Mouse (Mus musculus) liver, postnatal 0 days (tissue): ENCODE data around the gene Zfp750. TPM values are rescaled to one million over a fixed set of nuclear protein-coding genes. Genes with fewer than 3 reads are reported as not detected.

Source experiments
- ATAC-seq: fragments of 200-750 bp; cut with Nextera tagmentation; 2 replicates; pipeline ENCODE4 v1.8.0; 2017; ENCODE audit warnings: mild to moderate bottlenecking, moderate library complexity
- DNase-seq: peaks from one replicate; pipeline ENCODE4 v3.0.0-alpha.2; 2016
- H3K27ac ChIP-seq: fragments of 300-500 bp; sonication (generic); 2 replicates; pipeline ENCODE4 v1.5.1; 2014; ENCODE audit warnings: antibody characterized with exemption, moderate library complexity, mild to moderate bottlenecking, low read depth
- H3K27me3 ChIP-seq: fragments of 300-500 bp; sonication (generic); 2 replicates; pipeline ENCODE4 v1.6.1; 2014; ENCODE audit warnings: low read length, control low read depth, mixed read lengths; ENCODE audit not compliant: insufficient read depth
- H3K36me3 ChIP-seq: fragments of 300-500 bp; sonication (generic); replicated peaks from 2 replicates; pipeline ENCODE4 v1.6.1; 2014; ENCODE audit warnings: mild to moderate bottlenecking, control low read depth, low read length, moderate library complexity, mixed read lengths; ENCODE audit not compliant: insufficient read depth
- H3K4me1 ChIP-seq: fragments of 300-500 bp; sonication (generic); 2 replicates; pipeline ENCODE4 v1.6.1; 2014; ENCODE audit warnings: antibody characterized with exemption, mild to moderate bottlenecking, control low read depth; ENCODE audit not compliant: insufficient read depth
- H3K4me2 ChIP-seq: fragments of 300-500 bp; sonication (generic); 2 replicates; pipeline ENCODE4 v1.6.1; 2014; ENCODE audit warnings: low read depth, mild to moderate bottlenecking, low read length, moderate library complexity, mixed read lengths
- H3K4me3 ChIP-seq: fragments of 300-500 bp; sonication (generic); 2 replicates; pipeline ENCODE4 v1.5.1; 2014; ENCODE audit warnings: low read depth, low read length
- H3K9ac ChIP-seq: fragments of 300-500 bp; sonication (generic); replicated peaks from 2 replicates; pipeline ENCODE4 v1.6.1; 2014; ENCODE audit warnings: mild to moderate bottlenecking, moderate library complexity
- H3K9me3 ChIP-seq: fragments of 300-500 bp; sonication (generic); 2 replicates; pipeline ENCODE4 v1.6.1; 2016; ENCODE audit warnings: mild to moderate bottlenecking, control low read depth, low read length, mixed read lengths
- CTCF ChIP-seq: sonication (generic); IDR thresholded peaks from 2 replicates; pipeline ENCODE4 v1.5.1; 2016; ENCODE audit warnings: antibody characterized with exemption, low read depth
- EP300 ChIP-seq: IDR thresholded peaks from 2 replicates; pipeline ENCODE4 v1.6.1; 2016; ENCODE audit warnings: antibody characterized with exemption, low read depth, mild to moderate bottlenecking
- WGBS: fragments of 180-500 bp; shearing (Covaris S2); extraction: QIAGEN DNeasy Blood & Tissue Kit; methylation state at CpG from one replicate; pipeline ENCODE4 v1.1.7; 2014; ENCODE audit not compliant: insufficient replicate concordance; 5-methylcytosine and 5-hydroxymethylcytosine counted together
- polyA plus RNA-seq: library from polyadenylated mRNA; unstranded; fragments of >200 nt; fragmentation: Nextera tagmentation; extraction: Ambion mirVana; gene quantifications from 2 replicates; pipeline ENCODE4 v1.2.1, GENCODE M21; 2015

Gene Zfp750
- polyA plus RNA-seq, 1 experiment from 2014 or later, result 2.5 TPM

DNA sequence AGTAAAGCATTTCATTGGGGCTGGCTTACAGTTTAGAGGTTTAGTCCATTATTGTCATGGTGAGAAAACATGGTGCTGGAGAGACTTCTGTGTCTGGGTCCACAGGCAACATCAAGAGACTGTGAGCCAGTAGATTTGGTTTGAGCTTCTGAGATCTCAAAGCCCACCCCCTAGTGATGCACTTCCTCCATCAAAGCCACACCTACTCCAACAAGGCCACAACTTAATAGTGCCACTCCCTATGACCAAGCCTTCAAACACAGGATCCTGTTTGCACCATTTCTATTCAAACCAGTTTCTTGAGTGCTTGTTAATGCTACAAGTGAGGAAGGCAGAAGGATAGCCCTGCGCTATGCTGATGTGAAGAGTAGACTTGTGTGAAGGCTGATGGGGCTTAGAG, 38.8 kb upstream of the Zfp750 start:
- ATAC-seq (no peak), DNase-seq (no peak)
- Histone ChIP-seq H3K27me3 (no peaks in the 10 kb centered on the region), H3K36me3 (0 out of 2 replicates have a peak, but pooled peaks cover 3% of the 10 kb centered on the region), H3K9me3 (no peaks in the 10 kb centered on the region), H3K27ac (no peak overlapping the region), H3K4me3 (no peak overlapping the region), H3K4me2 (no peak overlapping the region), H3K4me1 (peaks cover 11% of the 10 kb centered on the region), H3K9ac (no peak overlapping the region)
- WGBS, result 100% methylated on average over 1 of the region's 1 CpGs
- no peak for TF ChIP-seq CTCF
- no peak for TF ChIP-seq EP300

GRCm38 (mm10) chr11:121556727-121557126, 37.6 kb upstream of the Zfp750 start:
- TF ChIP-seq EP300, result no peak
- TF ChIP-seq CTCF, result no peak
- ATAC-seq (no peak), DNase-seq (no peak)
- Histone ChIP-seq H3K4me3 (no peak overlapping the region), H3K9me3 (no peaks in the 10 kb centered on the region), H3K27me3 (no peaks in the 10 kb centered on the region), H3K4me1 (peaks cover 11% of the 10 kb centered on the region), H3K9ac (no peak overlapping the region), H3K36me3 (no peaks in the 10 kb centered on the region), H3K27ac (no peak overlapping the region), H3K4me2 (no peak overlapping the region)
- WGBS, result 71% methylated on average over 1 of the region's 1 CpGs

DNA sequence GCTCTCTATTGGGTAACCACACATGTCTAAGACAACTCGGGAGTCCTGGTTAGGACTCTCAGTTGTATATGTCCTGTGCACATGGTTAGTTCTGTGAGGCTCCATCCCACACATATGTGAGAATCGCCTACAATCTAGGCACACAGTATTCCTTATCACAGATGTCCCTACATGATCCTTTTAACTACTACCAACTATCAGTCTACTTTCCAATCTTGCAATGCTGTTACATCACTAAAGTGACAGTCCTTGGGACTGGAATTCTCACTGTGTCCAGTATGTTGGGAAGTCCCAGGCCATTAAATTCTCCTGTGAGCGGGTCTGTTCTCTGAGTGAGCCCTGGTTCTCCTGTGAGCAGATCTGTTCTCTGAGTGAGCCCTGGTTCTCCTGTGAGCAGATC, 34.3 kb upstream of the Zfp750 start:
- Histone ChIP-seq H3K4me3 (no peak overlapping the region), H3K9me3 (no peaks in the 10 kb centered on the region), H3K36me3 (no peaks in the 10 kb centered on the region), H3K4me1 (peaks cover 28% of the 10 kb centered on the region), H3K27ac (no peak overlapping the region), H3K4me2 (no peak overlapping the region), H3K9ac (no peak overlapping the region), H3K27me3 (no peaks in the 10 kb centered on the region)
- 79% methylated on average over 3 of the region's 3 CpGs for WGBS
- DNase-seq, result no peak
- no peak for ATAC-seq
- no peak for TF ChIP-seq CTCF
- no peak for TF ChIP-seq EP300

- Histone ChIP-seq H3K9ac (no peak overlapping the region), H3K4me3 (no peak overlapping the region), H3K4me2 (no peak overlapping the region), H3K9me3 (no peaks in the 10 kb centered on the region), H3K27me3 (no peaks in the 10 kb centered on the region), H3K36me3 (no peaks in the 10 kb centered on the region), H3K27ac (no peak overlapping the region), H3K4me1 (peaks cover 32% of the 10 kb centered on the region)
- DNase-seq, result no peak
- ATAC-seq, result no peak
- no peak for TF ChIP-seq EP300
- no peak for TF ChIP-seq CTCF
- 84% methylated on average over 7 of the region's 7 CpGs for WGBS
Measured at GRCm38 (mm10) chr11:121552846-121553457, 33.8 kb upstream of the Zfp750 start.

DNA sequence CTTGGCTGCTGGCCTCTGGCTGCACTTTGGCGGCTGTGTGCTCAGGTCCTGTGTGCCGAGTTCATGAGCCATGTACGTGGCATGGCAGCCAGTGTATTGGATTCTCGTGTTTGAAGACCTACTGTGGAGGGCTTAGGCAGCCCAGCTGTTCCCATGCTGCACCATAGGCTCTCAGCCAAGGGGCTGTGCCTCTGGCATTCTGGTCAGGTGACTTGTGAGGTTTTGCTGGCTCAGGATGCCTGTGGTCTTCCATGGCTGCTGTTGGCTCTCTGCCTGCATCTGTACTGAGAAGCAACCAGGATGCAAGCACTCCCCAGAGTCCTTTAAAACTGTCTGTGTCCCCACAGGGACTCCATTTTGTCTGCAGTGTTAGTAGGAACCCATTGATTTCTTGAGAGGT, 33.0 kb upstream of the Zfp750 start:
- H3K27me3 ChIP-seq, result no peaks in the 10 kb centered on the region
- peaks cover 39% of the 10 kb centered on the region for H3K4me1 ChIP-seq
- H3K36me3 ChIP-seq, result no peaks in the 10 kb centered on the region

DNA sequence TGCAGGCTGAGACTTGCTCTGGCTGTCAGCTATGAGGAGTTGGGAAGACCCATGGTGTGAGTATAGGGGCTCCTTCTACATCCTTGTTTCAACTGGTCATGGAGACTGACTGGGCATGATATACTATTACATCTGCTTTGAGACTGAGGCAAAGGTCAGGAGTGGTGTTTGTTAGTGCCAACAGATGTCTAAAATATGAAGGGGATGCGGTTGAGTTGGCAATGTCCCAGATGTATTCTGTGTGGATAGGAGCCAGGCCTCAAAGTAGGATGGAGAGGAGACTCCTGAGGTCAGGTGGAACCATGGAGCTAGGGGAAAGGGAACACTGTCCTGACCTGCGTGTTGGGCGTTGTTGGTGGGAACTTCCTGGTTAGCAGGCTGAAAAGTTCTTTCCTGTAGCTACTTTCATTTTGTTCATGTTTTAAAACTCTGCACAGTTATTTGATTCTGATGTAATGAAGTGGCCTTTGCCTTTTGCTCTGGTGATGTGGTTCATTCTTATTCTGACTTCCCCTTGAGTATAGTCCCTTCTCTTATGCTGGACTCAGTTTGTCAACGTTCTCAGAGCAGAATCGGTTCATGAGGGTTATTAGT, 32.2 kb upstream of the Zfp750 start:
- DNase-seq (no peak), ATAC-seq (no peak)
- WGBS, result 73% methylated on average over 5 of the region's 5 CpGs
- H3K9me3 ChIP-seq, result no peaks in the 10 kb centered on the region
- no peaks in the 10 kb centered on the region for H3K36me3 ChIP-seq
- H3K4me2 ChIP-seq, result no peak overlapping the region
- no peak overlapping the region; the same call in 1 of the 2 replicates for H3K9ac ChIP-seq
- TF ChIP-seq CTCF, result no peak
- no peak for TF ChIP-seq EP300
- H3K27ac ChIP-seq, result peak overlapping the region; percentile 79; the same call in 1 of the 2 replicates
- no peak overlapping the region for H3K4me3 ChIP-seq
- no peaks in the 10 kb centered on the region for H3K27me3 ChIP-seq
- H3K4me1 ChIP-seq, result peaks cover 44% of the 10 kb centered on the region

More for the DNA sequence above, 33.0 kb upstream of the Zfp750 start:
- no peak overlapping the region for H3K9ac ChIP-seq
- 80% methylated on average over 4 of the region's 4 CpGs for WGBS
- ATAC-seq (no peak), DNase-seq (no peak)
- H3K9me3 ChIP-seq, result no peaks in the 10 kb centered on the region
- TF ChIP-seq EP300 (no peak), CTCF (no peak)
- H3K27ac ChIP-seq, result no peak overlapping the region
- no peak overlapping the region for H3K4me3 ChIP-seq
- H3K4me2 ChIP-seq, result no peak overlapping the region
